Comparison of ENCODE assay signal across 9 mouse cellular contexts in the genomic region with DNA sequence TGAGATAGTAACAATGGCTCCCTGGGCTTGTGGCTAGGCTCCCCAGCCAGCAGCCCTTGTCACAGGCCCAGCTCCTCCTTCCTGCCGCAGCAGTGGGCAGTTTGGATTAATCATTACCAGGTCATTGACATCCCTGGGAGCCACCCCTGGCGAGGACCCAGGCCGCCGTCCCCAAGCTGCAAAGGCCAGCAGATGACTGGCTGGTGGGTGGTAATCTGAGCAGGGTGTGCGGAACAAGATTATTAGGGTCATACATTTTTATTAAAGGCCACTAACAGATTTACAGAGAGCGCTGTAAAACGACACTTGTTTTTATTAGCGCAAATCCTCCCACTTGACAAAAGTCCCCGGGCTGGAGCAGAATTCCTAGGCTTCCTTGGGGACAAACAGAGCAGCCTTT. TPM values are rescaled to one million over a fixed set of nuclear protein-coding genes. Genes with fewer than 3 reads are reported as not detected.
DNase-seq lines count a peak whose midpoint lies in the region; ATAC-seq and TF ChIP-seq lines count a peak whose summit lies in the region.
"Had no signal": no experiment of that assay in that cellular context is flagged by ENCODE, and none has a peak within 500 bp of the region (broad histone marks: within the 10 kb centered on the region; RNA-seq: fewer than 3 reads in every experiment).

No protein-coding gene starts in this region.

- peak; percentile 93 for ATAC-seq in kidney, embryonic 16.5 days (ENCODE audit: low FRiP score, low TSS enrichment)
- peak; percentile 59; the same call in 1 of the 2 replicates for ATAC-seq in lung, embryonic 16.5 days (ENCODE audit: low read depth)
- ATAC-seq in midbrain, embryonic 15.5 days (replicated peaks) = no peak
- ATAC-seq in forebrain, postnatal 0 days = no peak
- ATAC-seq in CD4-positive, CD25-positive, alpha-beta regulatory T cell, adult 4 months = no peak

- no peak for TF ChIP-seq CTCF in forebrain, postnatal 0 days (IDR thresholded peaks at IDR 0.05; ENCODE audit: low read depth)

- peak overlapping the region; percentile 69 for H3K27ac ChIP-seq in kidney, embryonic 16.5 days (ENCODE audit: low read length)
- H3K27ac ChIP-seq in lung, embryonic 16.5 days (ENCODE audit: low read length) = no peak overlapping the region
- no peak overlapping the region for H3K27ac ChIP-seq in midbrain, embryonic 15.5 days
- H3K27ac ChIP-seq in forebrain, postnatal 0 days (ENCODE audit: low read depth, low read length) = no peak overlapping the region
- H3K27ac ChIP-seq: liver, embryonic 14.5 days had no signal

- 2% methylated on average over 9 of the region's 9 CpGs for WGBS in kidney, embryonic 16.5 days
- WGBS in lung, embryonic 16.5 days = 11% methylated on average over 9 of the region's 9 CpGs
- WGBS in midbrain, embryonic 15.5 days = 32% methylated on average over 9 of the region's 9 CpGs
- 34% methylated on average over 9 of the region's 9 CpGs for WGBS in forebrain, postnatal 0 days

- H3K36me3 ChIP-seq in kidney, embryonic 16.5 days (ENCODE audit: insufficient read depth, low read length) = no peaks in the 10 kb centered on the region
- H3K36me3 ChIP-seq in lung, embryonic 16.5 days (ENCODE audit: control insufficient read depth, insufficient read depth, low read length) = no peaks in the 10 kb centered on the region
- H3K36me3 ChIP-seq in midbrain, embryonic 15.5 days (replicated peaks) = no peaks in the 10 kb centered on the region
- no peaks in the 10 kb centered on the region for H3K36me3 ChIP-seq in forebrain, postnatal 0 days (ENCODE audit: insufficient read depth)

- H3K4me2 ChIP-seq in kidney, embryonic 16.5 days (replicated peaks; ENCODE audit: low read depth, low read length) = peak overlapping the region; percentile 13
- no peak overlapping the region for H3K4me2 ChIP-seq in lung, embryonic 16.5 days (ENCODE audit: low read depth, low read length)
- no peak overlapping the region for H3K4me2 ChIP-seq in midbrain, embryonic 15.5 days
- no peak overlapping the region for H3K4me2 ChIP-seq in forebrain, postnatal 0 days (ENCODE audit: low read depth)

- peaks cover 7% of the 10 kb centered on the region for H3K27me3 ChIP-seq in kidney, embryonic 16.5 days (ENCODE audit: insufficient read depth, low read length)
- no peaks in the 10 kb centered on the region for H3K27me3 ChIP-seq in lung, embryonic 16.5 days (ENCODE audit: control insufficient read depth, insufficient read depth, low read depth, low read length)
- H3K27me3 ChIP-seq in midbrain, embryonic 15.5 days (replicated peaks) = no peaks in the 10 kb centered on the region
- no peaks in the 10 kb centered on the region for H3K27me3 ChIP-seq in forebrain, postnatal 0 days (ENCODE audit: insufficient read depth, low read length)

- H3K4me1 ChIP-seq in kidney, embryonic 16.5 days (ENCODE audit: insufficient read depth, low read length) = peaks cover 14% of the 10 kb centered on the region
- no peaks in the 10 kb centered on the region for H3K4me1 ChIP-seq in lung, embryonic 16.5 days (replicated peaks; ENCODE audit: control insufficient read depth, insufficient read depth, low read length)
- no peaks in the 10 kb centered on the region for H3K4me1 ChIP-seq in midbrain, embryonic 15.5 days
- no peaks in the 10 kb centered on the region for H3K4me1 ChIP-seq in forebrain, postnatal 0 days (ENCODE audit: insufficient read depth)

- H3K9me3 ChIP-seq in kidney, embryonic 16.5 days (ENCODE audit: low read length) = no peaks in the 10 kb centered on the region
- H3K9me3 ChIP-seq in lung, embryonic 16.5 days (ENCODE audit: control insufficient read depth, low read length) = no peaks in the 10 kb centered on the region
- no peaks in the 10 kb centered on the region for H3K9me3 ChIP-seq in midbrain, embryonic 15.5 days
- no peaks in the 10 kb centered on the region for H3K9me3 ChIP-seq in forebrain, postnatal 0 days (ENCODE audit: low read length)

- H3K9ac ChIP-seq in kidney, embryonic 16.5 days (replicated peaks; ENCODE audit: low read length) = no peak overlapping the region; the same call in 1 of the 2 replicates
- no peak overlapping the region for H3K9ac ChIP-seq in lung, embryonic 16.5 days (ENCODE audit: low read length)
- H3K9ac ChIP-seq in midbrain, embryonic 15.5 days = no peak overlapping the region
- no peak overlapping the region for H3K9ac ChIP-seq in forebrain, postnatal 0 days
- H3K9ac ChIP-seq: liver, embryonic 14.5 days had no signal

- DNase-seq in cerebellum, adult 9-10 months = peak; percentile 60
- peak; percentile 46 for DNase-seq in embryo, embryonic 9.5 days (ENCODE audit: extremely low spot score)
- DNase-seq in forebrain, postnatal 0 days = no peak
- no peak for DNase-seq in c-Kit-positive CD71-positive TER-119-positive erythroid progenitor cells, embryonic 14.5 days (ENCODE audit: low spot score)

- H3K4me3 ChIP-seq in kidney, embryonic 16.5 days (ENCODE audit: low read length) = no peak overlapping the region
- H3K4me3 ChIP-seq in lung, embryonic 16.5 days (ENCODE audit: low read length) = no peak overlapping the region
- no peak overlapping the region for H3K4me3 ChIP-seq in midbrain, embryonic 15.5 days
- H3K4me3 ChIP-seq in forebrain, postnatal 0 days (ENCODE audit: low read depth, low read length) = no peak overlapping the region

RNA-seq across cellular contexts. Expression of gene Atp2b2, which starts 29.6 kb away (rescaled TPM):
- 0.09 and 0.30 TPM in 2 replicates for polyA plus RNA-seq in kidney, embryonic 16.5 days (2015; fragmentation: Nextera tagmentation; extraction: Ambion mirVana)
- 0.15 and 0.29 TPM in 2 replicates for polyA plus RNA-seq in lung, embryonic 16.5 days (2015; fragmentation: Nextera tagmentation; extraction: Ambion mirVana)
- polyA plus RNA-seq in midbrain, embryonic 15.5 days (2015; fragmentation: Nextera tagmentation; extraction: Ambion mirVana) = 25.9 and 26.8 TPM in 2 replicates
- total RNA-seq in forebrain, postnatal 0 days (2014; rRNA removed) = 59.4 and 65.1 TPM in 2 replicates
- 24.2 and 37.8 TPM in 2 replicates for polyA plus RNA-seq in forebrain, postnatal 0 days (2015; fragmentation: Nextera tagmentation; extraction: Ambion mirVana)
- under 1 TPM in 1 of 2 experiments, not detected in 1; 0.14 TPM for polyA plus RNA-seq in CD4-positive, CD25-positive, alpha-beta regulatory T cell, adult 4 months (2017; shearing (Covaris generic))

Comparison
In these comparisons a context has a peak if more than half of its experiments do, and no peak if none do; other contexts are left out.
1. DNase-seq: peak in cerebellum, adult 9-10 months (single experiment) and embryo, embryonic 9.5 days (single experiment); none in forebrain, postnatal 0 days (single experiment) and c-Kit-positive CD71-positive TER-119-positive erythroid progenitor cells, embryonic 14.5 days (single experiment).
2. ATAC-seq: peak in kidney, embryonic 16.5 days (single experiment) and lung, embryonic 16.5 days (single experiment); none in midbrain, embryonic 15.5 days (single experiment), forebrain, postnatal 0 days (single experiment) and CD4-positive, CD25-positive, alpha-beta regulatory T cell, adult 4 months (single experiment).
3. RNA of gene Atp2b2, which starts 29.6 kb away (polyA plus RNA-seq): 24.2 to 37.8 TPM in forebrain, postnatal 0 days and 25.9 to 26.8 TPM in midbrain, embryonic 15.5 days; 0.15 to 0.29 TPM in lung, embryonic 16.5 days, 0.14 TPM in CD4-positive, CD25-positive, alpha-beta regulatory T cell, adult 4 months and 0.09 to 0.30 TPM in kidney, embryonic 16.5 days; every median in the first group is over 10 times any median in the second.